Mouse (Mus musculus) liver, embryonic 13.5 days (tissue): ENCODE measurements around the gene Zbtb20. TPM values are rescaled to one million over a fixed set of nuclear protein-coding genes. Genes with fewer than 3 reads are reported as not detected.

Source experiments
- ATAC-seq: fragments of 200-750 bp; cut with Nextera tagmentation; 2 replicates; pipeline ENCODE4 v1.8.0; 2017; ENCODE audit warnings: low read depth, mild to moderate bottlenecking, moderate number of reproducible peaks, moderate library complexity
- DNase-seq: peaks from one replicate; pipeline ENCODE4 v3.0.0; 2022
- H3K27ac ChIP-seq: fragments of 300-500 bp; sonication (generic); 2 replicates; pipeline ENCODE4 v1.5.1; 2015; ENCODE audit warnings: moderate library complexity, mild to moderate bottlenecking, inconsistent platforms
- H3K27me3 ChIP-seq: fragments of 300-500 bp; sonication (generic); 2 replicates; pipeline ENCODE4 v1.6.1; 2015; ENCODE audit warnings: mild to moderate bottlenecking, inconsistent platforms
- H3K36me3 ChIP-seq: fragments of 300-500 bp; sonication (generic); 2 replicates; pipeline ENCODE4 v1.6.1; 2015; ENCODE audit warnings: mild to moderate bottlenecking, inconsistent platforms
- H3K4me1 ChIP-seq: fragments of 300-500 bp; sonication (generic); replicated peaks from 2 replicates; pipeline ENCODE4 v1.6.1; 2015; ENCODE audit warnings: inconsistent platforms
- H3K4me2 ChIP-seq: fragments of 300-500 bp; sonication (generic); 2 replicates; pipeline ENCODE4 v1.6.1; 2015; ENCODE audit warnings: inconsistent platforms, mild to moderate bottlenecking, moderate library complexity
- H3K4me3 ChIP-seq: fragments of 300-500 bp; sonication (generic); replicated peaks from 2 replicates; pipeline ENCODE4 v1.5.1; 2015; ENCODE audit warnings: mild to moderate bottlenecking, inconsistent platforms
- H3K9ac ChIP-seq: fragments of 300-500 bp; sonication (generic); 2 replicates; pipeline ENCODE4 v1.6.1; 2015; ENCODE audit warnings: mild to moderate bottlenecking, inconsistent platforms
- H3K9me3 ChIP-seq: fragments of 300-500 bp; sonication (generic); replicated peaks from 2 replicates; pipeline ENCODE4 v1.6.1; 2016; ENCODE audit warnings: inconsistent platforms
- WGBS: fragments of 180-500 bp; shearing (Covaris S2); methylation state at CpG from one replicate; pipeline ENCODE4 v1.1.7; 2015; ENCODE audit not compliant: insufficient replicate concordance; 5-methylcytosine and 5-hydroxymethylcytosine counted together
- polyA plus RNA-seq: library from polyadenylated mRNA; unstranded; fragments of >200 nt; fragmentation: Nextera tagmentation; extraction: Ambion mirVana; gene quantifications from 2 replicates; pipeline ENCODE4 v1.2.1, GENCODE M21; 2015

Zbtb20 gene
- polyA plus RNA-seq, 1 experiment from 2014 or later = 2.5 TPM

DNA sequence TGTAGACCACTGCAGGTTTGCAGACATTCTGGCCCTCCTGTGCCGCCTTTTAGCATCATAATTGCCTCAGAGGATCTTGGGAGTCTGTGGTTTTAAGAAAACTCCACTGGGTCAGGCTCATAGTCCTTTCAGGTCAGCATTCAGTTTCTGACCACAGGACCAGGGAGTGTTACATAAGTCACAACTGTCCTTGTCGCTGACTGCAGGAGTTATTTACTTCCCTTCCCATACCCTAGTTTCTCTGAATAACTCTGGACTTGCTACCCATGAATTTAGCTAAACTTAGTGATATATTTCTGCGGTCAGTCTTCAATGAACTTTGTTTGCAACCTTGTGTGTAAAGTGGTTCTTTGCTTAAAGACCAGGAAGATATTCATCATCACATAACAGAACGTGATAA, 669.6 kb downstream of the Zbtb20 start:
- Histone ChIP-seq H3K4me3 (no peak overlapping the region), H3K27ac (no peak overlapping the region), H3K4me1 (peaks cover 11% of the 10 kb centered on the region), H3K9me3 (no peaks in the 10 kb centered on the region), H3K9ac (no peak overlapping the region), H3K4me2 (no peak overlapping the region), H3K27me3 (no peaks in the 10 kb centered on the region), H3K36me3 (no peaks in the 10 kb centered on the region)
- 50% methylated on average over 4 of the region's 4 CpGs for WGBS
- no peak for DNase-seq
- no peak for ATAC-seq

DNA sequence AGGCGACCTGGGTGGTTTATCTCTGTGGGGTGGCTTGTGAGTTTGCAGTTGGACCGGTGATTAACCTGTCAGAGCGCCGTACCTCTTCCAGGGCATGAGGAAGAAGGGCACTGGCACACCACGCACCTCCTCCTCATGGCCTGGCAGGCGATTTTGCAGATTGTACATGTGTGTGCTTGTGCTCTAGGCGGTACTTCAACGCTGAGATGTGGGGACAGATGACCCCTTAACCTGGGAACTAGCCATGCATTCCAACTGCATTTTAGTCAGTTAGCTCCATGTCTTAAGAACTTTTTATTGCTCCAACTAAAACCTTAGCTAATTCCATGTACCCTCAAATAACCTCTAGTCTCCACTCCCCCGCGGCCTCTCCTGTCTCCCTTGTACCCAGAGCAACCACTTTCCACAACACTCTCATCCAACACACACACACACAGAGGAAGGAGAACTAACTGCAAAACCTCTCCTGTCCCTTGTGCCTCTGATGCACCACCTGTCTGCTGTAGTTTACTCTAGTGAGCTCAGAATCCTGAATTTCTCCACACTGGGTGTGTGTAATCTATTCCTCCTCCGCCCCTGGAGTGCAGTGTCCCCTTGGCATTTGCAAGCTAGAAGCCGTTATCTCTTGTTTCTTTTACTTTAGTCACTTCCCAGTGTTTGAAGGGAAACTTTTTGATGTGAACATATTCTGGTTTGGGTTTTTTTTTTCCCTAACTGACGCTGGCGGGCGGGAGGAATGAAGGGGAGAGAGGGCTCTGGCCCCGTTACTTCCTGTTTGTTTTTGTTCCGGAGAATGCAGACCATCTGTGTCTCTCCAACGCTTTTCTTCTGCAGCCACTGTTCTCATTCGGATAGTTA, 671.9 kb downstream of the Zbtb20 start:
- H3K27ac ChIP-seq = no peak overlapping the region
- no peaks in the 10 kb centered on the region for H3K36me3 ChIP-seq
- H3K4me2 ChIP-seq = peak overlapping the region; percentile 19
- no peak overlapping the region for H3K4me3 ChIP-seq
- DNase-seq = no peak
- 40% methylated on average over 19 of the region's 19 CpGs for WGBS
- H3K9ac ChIP-seq = no peak overlapping the region
- no peaks in the 10 kb centered on the region for H3K9me3 ChIP-seq
- no peaks in the 10 kb centered on the region for H3K27me3 ChIP-seq
- ATAC-seq = no peak
- peaks cover 11% of the 10 kb centered on the region for H3K4me1 ChIP-seq

DNA sequence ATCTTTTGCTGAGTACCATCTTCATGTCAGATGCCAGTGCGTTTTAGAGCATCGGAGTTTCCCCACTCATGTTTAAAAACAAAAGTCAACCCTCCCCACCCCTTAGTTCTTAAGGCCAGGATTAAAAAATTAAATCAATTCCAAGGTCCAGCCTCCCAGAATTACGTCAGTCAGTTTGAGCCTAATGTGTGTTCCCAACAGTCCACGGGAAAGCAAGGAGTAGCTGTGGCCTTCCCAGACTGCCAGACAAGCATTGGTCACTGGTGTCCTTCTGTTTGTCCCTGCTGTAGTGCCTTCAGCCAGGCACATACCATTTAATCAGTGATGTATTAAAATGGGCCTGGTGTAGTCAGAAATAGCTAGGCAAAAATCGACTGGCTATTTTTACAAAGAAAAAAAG, 673.1 kb downstream of the Zbtb20 start:
- Histone ChIP-seq H3K9me3 (no peaks in the 10 kb centered on the region), H3K27ac (no peak overlapping the region), H3K27me3 (no peaks in the 10 kb centered on the region), H3K4me1 (peaks cover 11% of the 10 kb centered on the region), H3K36me3 (no peaks in the 10 kb centered on the region), H3K4me3 (no peak overlapping the region), H3K9ac (no peak overlapping the region), H3K4me2 (no peak overlapping the region)
- peak; percentile 57; the same call in 1 of the 2 replicates for ATAC-seq
- 63% methylated on average over 5 of the region's 5 CpGs for WGBS
- DNase-seq = no peak

DNA sequence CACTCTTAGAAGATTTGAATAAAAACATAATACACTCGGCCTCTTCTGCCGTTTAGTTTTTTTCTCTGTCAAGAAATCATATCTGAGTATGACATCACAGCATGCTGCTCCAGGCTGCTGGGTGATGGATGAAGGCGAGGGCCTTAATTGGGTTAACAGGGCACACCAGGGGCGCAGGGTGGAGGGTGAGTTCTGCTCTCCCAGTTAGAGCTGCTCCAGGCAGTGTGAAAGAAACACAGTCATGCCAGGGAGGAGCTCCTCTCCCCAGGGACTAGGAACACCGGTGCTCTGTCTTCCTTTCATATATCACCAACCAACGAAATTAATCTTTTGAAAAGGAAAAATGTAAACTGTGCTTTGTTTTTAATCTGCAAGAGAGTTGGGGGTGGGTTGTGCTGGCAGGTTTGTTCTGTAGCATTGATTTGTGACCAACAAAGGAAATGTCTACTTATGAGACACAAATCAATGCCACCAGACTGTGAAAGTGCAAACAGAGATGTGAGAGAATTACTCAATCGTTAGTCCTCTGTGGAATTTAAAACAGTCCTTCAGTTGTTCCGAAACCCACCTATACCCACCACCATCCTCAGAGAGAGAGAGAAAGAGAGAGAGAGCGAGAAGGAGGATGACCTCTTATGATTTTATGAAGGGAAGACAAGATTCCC, 673.9 kb downstream of the Zbtb20 start:
- no peaks in the 10 kb centered on the region for H3K9me3 ChIP-seq
- ATAC-seq (no peak), DNase-seq (no peak)
- no peak overlapping the region for H3K4me3 ChIP-seq
- H3K36me3 ChIP-seq = no peaks in the 10 kb centered on the region
- H3K27ac ChIP-seq = no peak overlapping the region
- no peaks in the 10 kb centered on the region for H3K27me3 ChIP-seq
- no peak overlapping the region for H3K4me2 ChIP-seq
- peaks cover 11% of the 10 kb centered on the region for H3K4me1 ChIP-seq
- H3K9ac ChIP-seq = no peak overlapping the region
- WGBS = 54% methylated on average over 9 of the region's 9 CpGs

DNA sequence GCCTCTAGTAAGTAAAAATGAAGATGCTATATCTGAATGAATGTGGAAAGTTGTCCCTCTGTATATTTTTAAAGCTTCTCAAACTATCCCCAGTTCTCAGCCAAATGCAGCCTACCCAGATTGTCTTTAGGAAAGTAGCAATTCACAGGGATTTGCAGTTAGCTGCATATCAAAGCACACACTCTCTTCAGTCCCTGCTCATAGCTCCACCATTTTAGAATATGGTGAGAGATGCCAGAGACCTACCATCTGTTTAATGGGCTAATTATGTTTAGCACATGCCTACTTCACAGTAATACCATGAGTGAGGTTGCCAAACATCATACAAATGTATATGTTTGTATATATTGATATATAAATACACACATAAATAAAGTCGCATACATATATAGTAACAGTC, 676.8 kb downstream of the Zbtb20 start:
- no peak for DNase-seq
- H3K4me2 ChIP-seq = no peak overlapping the region
- peaks cover 11% of the 10 kb centered on the region for H3K4me1 ChIP-seq
- no peaks in the 10 kb centered on the region for H3K36me3 ChIP-seq
- H3K27ac ChIP-seq = no peak overlapping the region
- no peak for ATAC-seq
- H3K27me3 ChIP-seq = no peaks in the 10 kb centered on the region
- no peaks in the 10 kb centered on the region for H3K9me3 ChIP-seq
- no peak overlapping the region for H3K4me3 ChIP-seq
- 78% methylated on average over 1 of the region's 1 CpGs for WGBS
- H3K9ac ChIP-seq = no peak overlapping the region

DNA sequence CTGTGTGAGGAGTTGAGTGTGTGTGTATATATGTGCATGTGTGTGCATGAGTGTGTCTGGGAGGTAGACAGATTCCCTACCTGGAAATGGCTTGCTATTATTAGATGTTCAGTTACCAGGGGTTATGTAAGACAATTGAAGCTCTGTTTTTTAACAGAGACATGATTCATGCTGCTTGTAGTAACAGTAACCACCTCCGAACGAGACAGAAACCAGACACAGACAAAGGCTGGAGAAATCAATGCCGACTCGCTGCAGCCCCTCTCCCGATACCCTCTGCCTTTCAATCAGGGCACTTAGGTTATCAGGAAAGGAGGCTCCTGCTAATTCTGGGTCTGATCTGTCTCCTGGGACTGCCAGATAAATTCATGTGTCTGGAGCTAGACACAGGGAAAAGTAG, 681.7 kb downstream of the Zbtb20 start:
- H3K9ac ChIP-seq = no peak overlapping the region
- H3K27ac ChIP-seq = no peak overlapping the region
- H3K4me3 ChIP-seq = no peak overlapping the region
- DNase-seq = no peak
- H3K4me2 ChIP-seq = no peak overlapping the region
- no peaks in the 10 kb centered on the region for H3K36me3 ChIP-seq
- H3K4me1 ChIP-seq = no peaks in the 10 kb centered on the region
- ATAC-seq = no peak
- H3K27me3 ChIP-seq = no peaks in the 10 kb centered on the region
- H3K9me3 ChIP-seq = no peaks in the 10 kb centered on the region
- WGBS = 57% methylated on average over 5 of the region's 5 CpGs

DNA sequence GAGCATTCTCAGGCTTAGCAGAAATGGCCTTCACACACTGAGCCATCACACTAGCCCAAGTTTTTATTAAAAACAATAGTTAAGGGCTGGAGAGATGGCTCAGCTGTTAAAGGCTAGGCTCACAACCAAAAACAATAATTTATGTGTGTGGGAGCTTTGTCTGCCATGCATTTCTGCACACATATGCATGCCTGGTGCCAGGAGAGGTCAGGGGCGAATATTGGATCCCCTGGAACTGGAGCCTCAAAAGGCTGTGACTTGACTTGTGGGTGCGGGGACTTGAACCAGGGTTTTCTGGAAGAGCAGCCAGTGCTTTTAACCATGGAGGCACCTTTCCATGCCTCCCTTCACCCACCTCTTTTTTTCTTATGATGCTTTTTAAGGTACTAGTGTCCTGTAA, 685.6 kb downstream of the Zbtb20 start:
- no peak overlapping the region for H3K4me2 ChIP-seq
- H3K4me1 ChIP-seq = no peaks in the 10 kb centered on the region
- ATAC-seq (no peak), DNase-seq (no peak)
- no peaks in the 10 kb centered on the region for H3K27me3 ChIP-seq
- H3K27ac ChIP-seq = no peak overlapping the region
- H3K36me3 ChIP-seq = no peaks in the 10 kb centered on the region
- no peaks in the 10 kb centered on the region for H3K9me3 ChIP-seq
- H3K9ac ChIP-seq = no peak overlapping the region
- H3K4me3 ChIP-seq = no peak overlapping the region
- 64% methylated on average over 2 of the region's 2 CpGs for WGBS

DNA sequence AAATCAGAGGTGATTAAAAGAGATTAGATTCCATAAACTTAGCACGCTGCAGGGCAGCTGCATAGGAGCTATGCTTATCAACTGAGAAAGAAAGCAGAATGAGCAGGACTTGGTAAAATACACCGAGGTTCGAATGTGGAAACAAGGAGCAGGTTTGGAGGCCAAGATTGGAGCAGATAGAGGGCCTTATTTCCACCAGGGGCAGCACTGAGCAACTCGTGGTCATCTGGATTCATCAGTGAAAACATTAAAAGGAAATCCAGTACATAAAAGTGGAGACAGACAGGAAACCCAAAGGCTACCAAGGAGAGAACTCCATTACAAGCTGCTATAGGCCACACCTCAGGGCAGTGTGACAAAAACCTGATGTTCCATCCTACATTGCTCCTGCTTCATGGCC, 686.3 kb downstream of the Zbtb20 start:
- no peak overlapping the region for H3K4me3 ChIP-seq
- no peak overlapping the region for H3K9ac ChIP-seq
- no peak overlapping the region for H3K27ac ChIP-seq
- no peak overlapping the region for H3K4me2 ChIP-seq
- ATAC-seq (no peak), DNase-seq (no peak)
- no peaks in the 10 kb centered on the region for H3K9me3 ChIP-seq
- H3K27me3 ChIP-seq = no peaks in the 10 kb centered on the region
- 57% methylated on average over 4 of the region's 4 CpGs for WGBS
- no peaks in the 10 kb centered on the region for H3K4me1 ChIP-seq
- H3K36me3 ChIP-seq = no peaks in the 10 kb centered on the region

DNA sequence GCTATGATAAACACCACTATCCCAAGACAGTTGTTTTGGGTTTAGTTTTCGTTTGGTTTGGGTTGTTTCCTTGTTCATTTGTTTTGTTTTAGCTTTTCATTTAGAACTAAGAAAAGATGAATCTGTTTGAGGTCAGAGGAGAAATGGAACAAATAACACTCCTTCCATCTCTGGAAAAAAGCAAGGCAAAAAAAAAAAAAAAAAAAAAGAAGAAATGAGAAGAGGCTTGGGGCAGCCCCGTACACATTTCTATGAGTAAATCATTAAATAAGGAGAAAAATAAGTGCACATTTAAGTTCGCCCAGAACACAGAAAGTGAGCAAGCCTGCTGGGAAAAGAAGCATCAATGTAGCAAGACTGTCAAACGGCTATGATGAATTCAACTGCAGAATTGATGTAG, 690.2 kb downstream of the Zbtb20 start:
- Histone ChIP-seq H3K27ac (no peak overlapping the region), H3K36me3 (no peaks in the 10 kb centered on the region), H3K9me3 (no peaks in the 10 kb centered on the region), H3K4me1 (no peaks in the 10 kb centered on the region), H3K27me3 (no peaks in the 10 kb centered on the region), H3K4me3 (no peak overlapping the region), H3K9ac (no peak overlapping the region), H3K4me2 (no peak overlapping the region)
- 48% methylated on average over 4 of the region's 4 CpGs for WGBS
- ATAC-seq = no peak
- no peak for DNase-seq

DNA sequence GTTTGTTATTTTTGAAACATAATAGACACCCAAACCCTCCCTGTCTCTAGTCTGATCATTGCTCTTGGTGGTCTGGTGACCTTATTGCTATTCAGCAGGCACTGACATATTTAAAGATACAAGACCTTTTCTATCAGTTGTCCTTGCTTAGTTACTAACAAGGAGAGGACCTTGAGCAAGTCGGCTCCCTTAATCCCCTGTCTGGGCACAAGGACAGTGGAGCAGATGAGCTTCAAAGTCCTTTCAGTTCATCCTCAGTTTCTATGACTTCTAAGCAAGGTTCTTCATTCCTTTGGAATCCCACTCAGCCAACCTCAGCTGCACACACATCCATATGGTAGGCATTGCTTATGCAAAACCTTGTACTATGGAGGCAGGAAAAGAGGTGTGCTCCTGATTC, 690.8 kb downstream of the Zbtb20 start:
- Histone ChIP-seq H3K4me1 (no peaks in the 10 kb centered on the region), H3K27me3 (no peaks in the 10 kb centered on the region), H3K36me3 (no peaks in the 10 kb centered on the region), H3K4me2 (no peak overlapping the region), H3K4me3 (no peak overlapping the region), H3K27ac (no peak overlapping the region), H3K9me3 (no peaks in the 10 kb centered on the region), H3K9ac (no peak overlapping the region)
- DNase-seq = no peak
- ATAC-seq = no peak
- 59% methylated on average over 1 of the region's 1 CpGs for WGBS

DNA sequence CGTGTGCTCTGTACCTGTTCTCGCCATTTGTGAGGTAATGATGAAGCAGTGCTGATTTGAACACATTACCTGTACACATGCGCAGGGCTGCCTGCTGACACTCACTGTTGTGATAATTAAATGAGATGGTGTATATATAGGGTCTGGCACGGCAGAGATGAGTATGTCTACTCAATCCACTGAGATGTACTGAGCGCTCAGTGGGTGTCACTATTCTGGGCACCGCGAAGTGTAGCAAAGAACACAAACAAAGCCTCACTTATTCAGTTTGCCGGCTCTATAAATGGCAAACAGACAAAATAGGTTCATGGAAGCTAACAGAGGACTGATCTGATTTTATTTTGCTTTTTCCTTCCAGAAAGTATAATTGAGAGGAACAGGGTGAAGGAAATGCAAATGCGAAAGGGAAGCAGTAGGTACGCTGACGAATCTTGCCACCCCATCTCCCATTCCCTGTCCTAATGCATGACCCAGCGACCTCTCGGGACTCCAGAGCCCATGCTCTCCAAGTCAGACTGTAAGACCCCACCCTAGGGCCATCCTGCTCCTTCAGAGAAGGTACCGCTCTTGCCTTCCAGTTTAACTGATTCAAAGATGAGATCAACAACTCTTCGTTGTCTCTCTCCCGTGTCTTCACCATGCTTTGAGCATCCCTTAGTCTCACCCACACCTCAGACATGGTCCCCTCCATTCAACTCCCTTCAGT, 695.8 kb downstream of the Zbtb20 start:
- no peak overlapping the region for H3K4me2 ChIP-seq
- no peak overlapping the region for H3K27ac ChIP-seq
- H3K4me3 ChIP-seq = no peak overlapping the region
- H3K9ac ChIP-seq = no peak overlapping the region
- no peak for DNase-seq
- no peak for ATAC-seq
- no peaks in the 10 kb centered on the region for H3K27me3 ChIP-seq
- no peaks in the 10 kb centered on the region for H3K9me3 ChIP-seq
- no peaks in the 10 kb centered on the region for H3K36me3 ChIP-seq
- no peaks in the 10 kb centered on the region for H3K4me1 ChIP-seq
- 73% methylated on average over 16 of the region's 16 CpGs for WGBS
